Mouse (Mus musculus) left cerebral cortex, postnatal 4 days (tissue): Measurements from ENCODE around the gene Cops7b. TPM values are rescaled to one million over a fixed set of nuclear protein-coding genes. Genes with fewer than 3 reads are reported as not detected.

Source experiments
- DNase-seq: peaks from one replicate; pipeline ENCODE4 v3.0.0-alpha.2; 2022
- intact Hi-C: fragments of 180-260 bp; cut with DNase I; formaldehyde crosslinking; loops from one replicate; pipeline ENCODE4 v1.15.1; 2025
- total RNA-seq, 2 experiments: library from RNA; stranded (reverse); gene quantifications; 2 replicates each; pipeline ENCODE4 v1.2.3; 2021

Gene Cops7b
- total RNA-seq, 2 experiments from 2014 or later, result 34.2 to 36.5 TPM

GRCm38 (mm10) chr1:86595315-86595714, 12.6 kb downstream of the Cops7b start:
- DNase-seq, result no peak
- intact Hi-C loops, result no loop called here

DNA sequence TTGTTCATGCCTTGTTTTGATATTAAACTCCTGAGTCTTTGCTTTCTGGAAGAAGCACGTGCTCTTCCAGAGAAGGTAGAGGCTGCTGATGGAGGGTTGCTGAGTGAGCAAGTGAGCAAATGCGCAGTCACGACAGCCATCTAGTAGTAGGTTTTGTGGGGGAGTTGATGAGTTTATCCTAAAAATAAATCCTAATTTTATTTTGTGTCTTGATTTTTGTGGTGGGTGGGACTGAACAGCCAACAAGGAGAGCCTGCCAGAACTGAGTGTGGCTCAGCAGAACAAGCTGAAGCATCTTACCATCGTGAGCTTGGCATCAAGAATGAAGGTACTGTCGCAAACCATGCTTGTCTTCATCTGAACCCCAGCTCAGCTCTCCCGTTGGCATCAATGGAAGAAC, 13.8 kb downstream of the Cops7b start:
- intact Hi-C loops, result no loop called here
- no peak for DNase-seq

DNA sequence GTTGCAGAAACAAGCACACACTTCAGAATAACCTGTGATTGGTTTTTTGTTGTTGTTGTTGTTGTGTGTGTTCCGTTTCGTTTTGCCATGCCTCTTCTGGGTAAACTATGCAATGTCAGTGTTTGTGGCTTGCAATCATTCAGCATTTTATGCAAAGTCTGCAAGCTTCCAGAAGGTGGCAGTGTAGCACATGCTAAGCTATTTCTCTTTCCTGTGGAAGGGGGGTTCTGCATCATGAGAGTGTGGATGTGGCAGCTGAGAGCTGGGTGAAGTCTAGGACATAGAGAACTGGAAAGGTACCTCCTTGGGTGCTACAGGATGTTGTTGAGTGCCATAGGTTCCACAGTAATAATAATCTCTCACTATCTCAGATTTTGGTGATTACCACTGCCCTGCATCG, 15.8 kb downstream of the Cops7b start:
- DNase-seq, result peak; percentile 10
- intact Hi-C loops, result no loop called here

DNA sequence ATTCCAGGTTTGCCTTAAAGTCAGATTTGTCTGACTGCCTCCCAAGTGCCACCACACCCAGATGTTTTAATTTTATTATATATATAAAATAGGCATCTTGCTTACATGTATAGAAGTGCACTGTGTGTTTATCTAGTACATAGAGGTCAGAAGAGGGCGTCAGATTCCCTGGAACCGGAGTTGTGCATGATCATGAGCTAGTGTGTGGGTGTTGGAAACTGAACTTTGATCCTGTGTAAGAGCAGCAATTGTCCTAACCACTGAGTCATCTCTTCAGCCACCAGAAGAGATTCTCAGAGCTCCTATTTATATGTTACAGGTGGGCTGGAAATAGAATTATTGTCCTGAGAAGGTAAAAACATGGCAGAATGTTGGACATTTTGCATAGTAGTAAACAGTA, 17.4 kb downstream of the Cops7b start:
- DNase-seq, result no peak
- intact Hi-C loops, result no loop called here

DNA sequence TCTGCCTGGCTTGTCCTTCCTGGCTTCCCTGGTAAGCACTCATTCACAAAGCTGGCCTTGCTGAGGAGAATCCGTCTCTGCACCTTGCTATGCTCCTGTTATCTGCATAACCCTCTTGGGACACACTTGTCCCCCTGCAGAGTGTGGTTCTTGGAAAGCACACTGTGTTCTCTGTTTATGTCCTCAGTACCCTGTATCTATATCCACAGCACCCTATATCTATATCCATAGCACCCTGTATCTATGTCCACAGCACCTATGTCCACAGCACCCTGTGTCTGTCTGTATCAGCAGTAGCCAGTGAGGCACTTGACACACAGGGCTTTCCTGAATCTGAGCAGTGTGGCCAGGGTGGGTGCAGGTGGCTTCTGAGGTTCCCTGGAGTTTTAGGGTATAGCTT, 28.2 kb downstream of the Cops7b start:
- intact Hi-C loops, result loop anchor here (5.0 kb wide), 1 partner anchor 576 kb away; no protein-coding TSS in a partner anchor
- no peak for DNase-seq

- DNase-seq, result no peak
- intact Hi-C loops, result loop anchor here (5.0 kb wide), 1 partner anchor 575 kb away; no protein-coding TSS in a partner anchor
Observed at GRCm38 (mm10) chr1:86612081-86612480, 29.4 kb downstream of the Cops7b start.

GRCm38 (mm10) chr1:86614269-86614668, 31.6 kb downstream of the Cops7b start:
- intact Hi-C loops, result loop anchor here (5.0 kb wide), 1 partner anchor 573 kb away; no protein-coding TSS in a partner anchor
- DNase-seq, result no peak

- intact Hi-C loops, result no loop called here
- DNase-seq, result peak; percentile 72
Observed at GRCm38 (mm10) chr1:86618454-86619125, 35.9 kb downstream of the Cops7b start.

- intact Hi-C loops, result no loop called here
- DNase-seq, result no peak
Observed at GRCm38 (mm10) chr1:86622296-86622695, 39.6 kb downstream of the Cops7b start.

DNA sequence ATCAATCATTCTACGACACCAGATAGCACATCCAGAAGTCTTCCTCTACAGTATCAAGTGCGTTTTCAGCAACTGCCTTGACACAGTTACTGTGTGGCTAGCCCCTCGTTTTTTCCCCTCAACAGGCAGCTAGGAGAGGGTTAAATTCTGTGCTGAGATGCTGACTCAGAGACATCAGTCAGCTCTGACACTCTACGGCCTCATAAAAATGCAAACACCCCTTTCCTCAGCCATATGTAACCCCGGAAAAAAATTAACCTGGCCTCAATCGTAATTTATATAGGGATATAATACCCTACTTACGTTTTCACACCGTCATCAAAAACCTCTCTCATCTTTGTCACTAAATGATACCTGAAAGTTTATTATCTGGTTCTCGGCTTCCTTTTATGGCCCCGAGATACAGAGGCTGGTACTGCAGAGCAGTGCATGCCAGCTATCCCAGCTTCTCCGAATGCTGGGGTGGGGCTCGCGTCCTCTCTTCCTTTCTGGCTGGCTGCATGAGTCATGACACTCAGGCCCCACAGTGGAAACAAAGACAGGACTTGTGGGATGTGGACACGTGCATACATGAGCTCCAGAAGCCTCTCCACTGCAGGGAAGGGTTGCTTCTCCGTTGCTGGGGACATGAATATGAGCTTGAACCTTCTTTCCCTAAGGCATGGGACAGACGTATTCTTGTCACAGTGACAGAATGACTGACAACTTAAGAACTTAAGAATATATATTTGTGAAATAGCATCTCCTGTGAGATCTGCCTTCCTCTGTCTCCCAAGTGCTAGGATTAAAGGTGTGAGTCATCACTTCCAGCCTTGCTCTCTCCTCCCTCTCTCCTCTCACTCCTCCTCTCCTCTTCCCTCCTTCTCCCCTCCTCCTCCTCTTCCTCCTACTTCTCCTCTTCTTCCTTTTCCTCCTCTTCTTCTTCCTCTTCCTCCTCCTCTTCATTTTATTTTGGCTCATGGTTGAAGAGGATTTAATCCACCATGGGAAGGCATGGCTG, 40.6 kb downstream of the Cops7b start:
- intact Hi-C loops, result no loop called here
- no peak for DNase-seq

DNA sequence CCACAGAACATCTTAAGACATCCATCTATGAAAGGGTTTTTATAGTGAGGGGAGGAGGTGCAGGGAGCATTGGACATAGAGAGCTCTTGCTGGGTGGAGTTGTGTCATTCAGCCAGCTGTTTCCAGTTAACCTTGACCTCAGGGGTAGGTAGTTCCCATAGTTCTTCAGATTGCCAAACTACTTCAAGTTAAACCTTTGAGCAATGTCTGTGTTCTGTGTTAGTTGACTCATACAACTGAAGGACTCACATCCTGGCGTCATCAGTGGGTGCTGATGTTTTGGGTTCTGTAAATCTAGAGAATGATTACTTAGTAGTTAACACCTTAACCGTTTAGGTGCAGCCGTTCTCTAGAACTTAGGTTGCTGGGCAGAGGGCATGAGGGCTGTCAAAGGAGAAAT, 45.6 kb downstream of the Cops7b start:
- intact Hi-C loops, result no loop called here
- DNase-seq, result no peak

DNA sequence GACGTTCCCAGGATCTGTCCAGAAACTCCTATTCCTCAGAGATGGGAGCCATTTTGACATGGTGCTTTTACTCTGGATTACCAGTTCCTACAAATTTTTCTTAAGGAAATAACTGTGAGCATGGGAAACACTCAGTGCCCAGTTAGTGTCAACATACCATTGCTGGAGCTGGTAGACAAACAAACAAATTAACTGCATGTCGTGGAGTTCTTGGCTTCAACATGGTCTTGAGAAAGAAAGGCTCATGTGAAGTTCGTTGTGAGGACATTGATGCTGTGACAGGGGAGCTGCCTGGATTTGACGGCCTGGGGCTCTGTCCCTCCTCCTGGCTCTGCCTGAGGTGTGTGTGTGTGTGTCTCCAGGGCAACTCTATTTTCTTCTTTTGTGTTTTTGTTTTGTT, 47.2 kb downstream of the Cops7b start:
- intact Hi-C loops, result no loop called here
- DNase-seq, result no peak

DNA sequence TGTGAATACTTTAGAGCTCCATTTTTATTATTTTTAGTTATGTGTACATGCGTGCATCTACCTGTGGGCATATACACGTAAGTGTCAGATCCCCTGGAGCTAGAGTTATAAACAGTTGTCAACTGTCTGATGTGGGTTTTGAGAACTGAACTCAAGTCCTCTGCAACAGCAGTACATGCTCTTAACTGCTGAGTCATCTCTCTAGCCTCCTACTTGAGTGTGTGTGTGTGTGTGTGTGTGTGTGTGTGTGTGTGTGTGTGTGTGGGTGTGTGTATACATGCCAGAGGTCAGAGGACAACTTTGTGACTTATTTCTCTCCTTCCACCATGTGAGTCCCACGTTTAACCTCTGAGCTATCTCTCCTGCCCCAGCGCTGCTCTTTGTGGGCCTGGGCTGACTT, 47.8 kb downstream of the Cops7b start:
- no peak for DNase-seq
- intact Hi-C loops, result no loop called here

- DNase-seq, result no peak
- intact Hi-C loops, result no loop called here
Observed at GRCm38 (mm10) chr1:86632732-86633380, 50.2 kb downstream of the Cops7b start.

DNA sequence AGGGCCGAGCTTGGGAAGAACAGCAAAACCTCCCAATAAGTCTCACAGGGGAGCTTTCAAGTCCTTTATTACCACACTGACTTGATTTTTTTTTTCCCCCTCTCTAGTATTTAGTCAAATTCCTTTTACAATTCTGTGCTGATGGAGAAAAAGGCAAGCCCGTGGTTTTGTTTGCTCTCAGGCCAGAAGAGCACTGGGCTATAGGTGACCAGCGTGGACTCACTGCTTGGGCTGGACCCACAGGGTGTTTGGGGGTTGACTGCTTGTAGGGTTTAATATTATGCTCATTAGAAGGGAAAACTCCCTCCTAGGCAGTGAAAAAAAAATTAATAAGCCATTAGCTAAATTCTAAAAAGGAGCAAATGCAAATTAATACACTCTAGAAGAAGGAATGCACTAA, 50.7 kb downstream of the Cops7b start:
- intact Hi-C loops, result no loop called here
- no peak for DNase-seq

- DNase-seq, result no peak
- intact Hi-C loops, result no loop called here
Observed at GRCm38 (mm10) chr1:86633840-86634750, 51.4 kb downstream of the Cops7b start.

- no peak for DNase-seq
- intact Hi-C loops, result no loop called here
Observed at GRCm38 (mm10) chr1:86634751-86635359, 52.2 kb downstream of the Cops7b start.

GRCm38 (mm10) chr1:86643101-86643809, 60.6 kb downstream of the Cops7b start:
- no peak for DNase-seq
- intact Hi-C loops, result no loop called here

DNA sequence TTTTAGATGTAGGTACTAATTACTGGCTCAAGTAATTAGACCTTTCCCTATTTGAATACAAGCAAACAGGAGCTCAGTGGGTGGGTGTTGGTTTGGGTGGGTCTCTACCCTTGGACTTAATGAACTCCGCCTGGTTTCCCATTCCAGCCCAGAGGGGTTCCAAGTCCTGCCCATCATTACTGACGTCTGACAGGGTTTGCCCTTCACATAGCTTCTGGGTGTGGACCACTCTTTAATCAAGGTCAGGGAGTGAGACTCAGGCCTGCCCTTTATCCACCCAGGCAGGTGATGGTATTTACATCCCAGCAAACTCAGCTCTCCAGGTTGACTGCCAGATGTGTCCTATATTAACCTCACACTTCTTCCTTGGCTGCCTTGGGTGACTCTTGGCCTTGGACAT, 64.8 kb downstream of the Cops7b start:
- no peak for DNase-seq
- intact Hi-C loops, result no loop called here
